Mouse (Mus musculus): ENCODE measurements around the gene Olfr920. TPM values are rescaled to one million over a fixed set of nuclear protein-coding genes. Genes with fewer than 3 reads are reported as not detected.

The Olfr920 gene
- polyA plus RNA-seq (2015; fragmentation: Nextera tagmentation; extraction: Ambion mirVana) = 0.04 TPM in 1 of 2 replicates, not detected in the other

GRCm38 (mm10) chr9:38751999-38752398 lies at the start of gene Olfr920:
Olfr920 (plus strand) TSS chr9:38752299.
- ATAC-seq = no peak
- Histone ChIP-seq H3K9me3 (ENCODE audit: control insufficient read depth, low read length) (no peaks in the 10 kb centered on the region), H3K36me3 (ENCODE audit: control insufficient read depth, insufficient read depth, low read length) (no peaks in the 10 kb centered on the region), H3K27me3 (replicated peaks; ENCODE audit: control insufficient read depth, insufficient read depth, low read length) (no peaks in the 10 kb centered on the region), H3K4me2 (ENCODE audit: low read depth, low read length) (no peak within 1 kb of the TSS), H3K9ac (ENCODE audit: low read depth, low read length) (no peak within 1 kb of the TSS), H3K4me1 (ENCODE audit: control insufficient read depth, insufficient read depth, low read length) (no peaks in the 10 kb centered on the region), H3K4me3 (ENCODE audit: low read length) (no peak within 1 kb of the TSS), H3K27ac (ENCODE audit: low read length) (no peak within 1 kb of the TSS)
- WGBS = 98% methylated on average over 1 of the region's 1 CpGs

- Histone ChIP-seq H3K9ac (ENCODE audit: low read depth, low read length) (peak within 1 kb of the TSS; percentile 59; the same call in 1 of the 2 replicates), H3K4me1 (ENCODE audit: control insufficient read depth, insufficient read depth, low read length) (peaks cover 9% of the 10 kb centered on the region), H3K27ac (ENCODE audit: low read length) (peak within 1 kb of the TSS; percentile 72), H3K9me3 (ENCODE audit: control insufficient read depth, low read length) (no peaks in the 10 kb centered on the region), H3K4me2 (ENCODE audit: low read depth, low read length) (peak within 1 kb of the TSS; percentile 67), H3K27me3 (replicated peaks; ENCODE audit: control insufficient read depth, insufficient read depth, low read length) (no peaks in the 10 kb centered on the region), H3K4me3 (ENCODE audit: low read length) (peak within 1 kb of the TSS; percentile 62), H3K36me3 (ENCODE audit: control insufficient read depth, insufficient read depth, low read length) (no peaks in the 10 kb centered on the region)
- WGBS = 2% methylated on average over 4 of the region's 4 CpGs
- peak; percentile 89 for ATAC-seq
Observed at GRCm38 (mm10) chr9:38718102-38718501, 34.0 kb upstream of the Olfr920 start, which contains the start of gene Vwa5a. Vwa5a (plus strand) TSS chr9:38718268.

GRCm38 (mm10) chr9:38718927-38719441 lies 33.1 kb upstream of the Olfr920 start:
- peak overlapping the region; percentile 59; the same call in 1 of the 2 replicates for H3K9ac ChIP-seq (ENCODE audit: low read depth, low read length)
- peak overlapping the region; percentile 67 for H3K4me2 ChIP-seq (ENCODE audit: low read depth, low read length)
- no peaks in the 10 kb centered on the region for H3K27me3 ChIP-seq (replicated peaks; ENCODE audit: control insufficient read depth, insufficient read depth, low read length)
- H3K27ac ChIP-seq (ENCODE audit: low read length) = peak overlapping the region; percentile 72; the same call in 1 of the 2 replicates
- ATAC-seq = peak; percentile 96
- H3K4me1 ChIP-seq (ENCODE audit: control insufficient read depth, insufficient read depth, low read length) = peaks cover 9% of the 10 kb centered on the region
- no peaks in the 10 kb centered on the region for H3K9me3 ChIP-seq (ENCODE audit: control insufficient read depth, low read length)
- H3K36me3 ChIP-seq (ENCODE audit: control insufficient read depth, insufficient read depth, low read length) = no peaks in the 10 kb centered on the region
- WGBS = 5% methylated on average over 3 of the region's 3 CpGs
- H3K4me3 ChIP-seq (ENCODE audit: low read length) = peak overlapping the region; percentile 62

- Histone ChIP-seq H3K4me1 (ENCODE audit: control insufficient read depth, insufficient read depth, low read length) (peaks cover 7% of the 10 kb centered on the region), H3K36me3 (ENCODE audit: control insufficient read depth, insufficient read depth, low read length) (no peaks in the 10 kb centered on the region), H3K4me2 (ENCODE audit: low read depth, low read length) (no peak overlapping the region), H3K4me3 (ENCODE audit: low read length) (no peak overlapping the region), H3K9ac (ENCODE audit: low read depth, low read length) (no peak overlapping the region), H3K27ac (ENCODE audit: low read length) (no peak overlapping the region), H3K27me3 (replicated peaks; ENCODE audit: control insufficient read depth, insufficient read depth, low read length) (no peaks in the 10 kb centered on the region), H3K9me3 (ENCODE audit: control insufficient read depth, low read length) (no peaks in the 10 kb centered on the region)
- ATAC-seq = no peak
- WGBS = 96% methylated on average over 1 of the region's 1 CpGs
Observed at GRCm38 (mm10) chr9:38724044-38724443, 28.1 kb upstream of the Olfr920 start.

GRCm38 (mm10) chr9:38728218-38728617 lies 23.9 kb upstream of the Olfr920 start:
- H3K4me3 ChIP-seq (ENCODE audit: low read length) = no peak overlapping the region
- no peaks in the 10 kb centered on the region for H3K36me3 ChIP-seq (ENCODE audit: control insufficient read depth, insufficient read depth, low read length)
- no peak overlapping the region for H3K9ac ChIP-seq (ENCODE audit: low read depth, low read length)
- ATAC-seq = no peak
- H3K4me1 ChIP-seq (ENCODE audit: control insufficient read depth, insufficient read depth, low read length) = no peaks in the 10 kb centered on the region
- no peak overlapping the region for H3K4me2 ChIP-seq (ENCODE audit: low read depth, low read length)
- H3K27ac ChIP-seq (ENCODE audit: low read length) = no peak overlapping the region
- WGBS = 79% methylated on average over 3 of the region's 3 CpGs
- H3K9me3 ChIP-seq (ENCODE audit: control insufficient read depth, low read length) = no peaks in the 10 kb centered on the region
- no peaks in the 10 kb centered on the region for H3K27me3 ChIP-seq (replicated peaks; ENCODE audit: control insufficient read depth, insufficient read depth, low read length)

- Histone ChIP-seq H3K4me3 (ENCODE audit: low read length) (no peak overlapping the region), H3K4me2 (ENCODE audit: low read depth, low read length) (no peak overlapping the region), H3K9ac (ENCODE audit: low read depth, low read length) (no peak overlapping the region), H3K9me3 (ENCODE audit: control insufficient read depth, low read length) (no peaks in the 10 kb centered on the region), H3K27ac (ENCODE audit: low read length) (no peak overlapping the region), H3K36me3 (ENCODE audit: control insufficient read depth, insufficient read depth, low read length) (no peaks in the 10 kb centered on the region), H3K27me3 (replicated peaks; ENCODE audit: control insufficient read depth, insufficient read depth, low read length) (no peaks in the 10 kb centered on the region), H3K4me1 (ENCODE audit: control insufficient read depth, insufficient read depth, low read length) (no peaks in the 10 kb centered on the region)
- WGBS = 91% methylated on average over 1 of the region's 1 CpGs
- ATAC-seq = no peak
Observed at GRCm38 (mm10) chr9:38741408-38741807, 10.7 kb upstream of the Olfr920 start.

GRCm38 (mm10) chr9:38744619-38745315 lies 7.3 kb upstream of the Olfr920 start:
- Histone ChIP-seq H3K4me3 (ENCODE audit: low read length) (no peak overlapping the region), H3K4me2 (ENCODE audit: low read depth, low read length) (no peak overlapping the region)
- WGBS = 90% methylated on average over 4 of the region's 4 CpGs

GRCm38 (mm10) chr9:38772768-38773167 lies 20.7 kb downstream of the Olfr920 start, which contains the start of gene Olfr921:
Olfr921 (plus strand) TSS chr9:38773068.
- Histone ChIP-seq H3K27ac (ENCODE audit: low read length) (no peak within 1 kb of the TSS), H3K4me1 (ENCODE audit: control insufficient read depth, insufficient read depth, low read length) (no peaks in the 10 kb centered on the region), H3K4me2 (ENCODE audit: low read depth, low read length) (no peak within 1 kb of the TSS), H3K9me3 (ENCODE audit: control insufficient read depth, low read length) (no peaks in the 10 kb centered on the region), H3K4me3 (ENCODE audit: low read length) (no peak within 1 kb of the TSS), H3K27me3 (replicated peaks; ENCODE audit: control insufficient read depth, insufficient read depth, low read length) (no peaks in the 10 kb centered on the region), H3K36me3 (ENCODE audit: control insufficient read depth, insufficient read depth, low read length) (no peaks in the 10 kb centered on the region), H3K9ac (ENCODE audit: low read depth, low read length) (no peak within 1 kb of the TSS)
- ATAC-seq = no peak; the same call in 1 of the 2 replicates

More at GRCm38 (mm10) chr9:38744619-38745315, 7.3 kb upstream of the Olfr920 start:
- no peaks in the 10 kb centered on the region for H3K27me3 ChIP-seq (replicated peaks; ENCODE audit: control insufficient read depth, insufficient read depth, low read length)
- H3K36me3 ChIP-seq (ENCODE audit: control insufficient read depth, insufficient read depth, low read length) = no peaks in the 10 kb centered on the region
- no peaks in the 10 kb centered on the region for H3K9me3 ChIP-seq (ENCODE audit: control insufficient read depth, low read length)
- H3K9ac ChIP-seq (ENCODE audit: low read depth, low read length) = no peak overlapping the region
- no peaks in the 10 kb centered on the region for H3K4me1 ChIP-seq (ENCODE audit: control insufficient read depth, insufficient read depth, low read length)
- ATAC-seq = no peak
- H3K27ac ChIP-seq (ENCODE audit: low read length) = no peak overlapping the region

GRCm38 (mm10) chr9:38792689-38793088 lies 40.6 kb downstream of the Olfr920 start:
- WGBS = 87% methylated on average over 2 of the region's 2 CpGs
- H3K9me3 ChIP-seq (ENCODE audit: control insufficient read depth, low read length) = no peaks in the 10 kb centered on the region
- no peak overlapping the region for H3K4me3 ChIP-seq (ENCODE audit: low read length)
- no peak for ATAC-seq
- H3K4me1 ChIP-seq (ENCODE audit: control insufficient read depth, insufficient read depth, low read length) = no peaks in the 10 kb centered on the region
- H3K9ac ChIP-seq (ENCODE audit: low read depth, low read length) = no peak overlapping the region
- H3K4me2 ChIP-seq (ENCODE audit: low read depth, low read length) = no peak overlapping the region
- H3K27ac ChIP-seq (ENCODE audit: low read length) = no peak overlapping the region
- no peaks in the 10 kb centered on the region for H3K36me3 ChIP-seq (ENCODE audit: control insufficient read depth, insufficient read depth, low read length)
- H3K27me3 ChIP-seq (replicated peaks; ENCODE audit: control insufficient read depth, insufficient read depth, low read length) = no peaks in the 10 kb centered on the region
